Mouse (Mus musculus) kidney, postnatal 0 days (tissue): ENCODE results near the gene Creld1. TPM values are rescaled to one million over a fixed set of nuclear protein-coding genes. Genes with fewer than 3 reads are reported as not detected.
A peak's percentile ranks its signal among the peaks of the same experiment; 100 is the strongest.

Source experiments
- ATAC-seq: fragments of 200-750 bp; cut with Nextera tagmentation; replicated peaks from 2 replicates; pipeline ENCODE4 v1.8.0; 2017; ENCODE audit warnings: low read depth, moderate number of reproducible peaks, moderate TSS enrichment, moderate library complexity; ENCODE audit not compliant: low FRiP score
- DNase-seq: peaks from one replicate; pipeline ENCODE4 v3.0.0-alpha.2; 2016; ENCODE audit warnings: low spot score
- H3K27ac ChIP-seq: fragments of 300-500 bp; sonication (generic); 2 replicates; pipeline ENCODE4 v1.5.1; 2014; ENCODE audit warnings: mild to moderate bottlenecking
- H3K27me3 ChIP-seq: fragments of 300-500 bp; sonication (generic); 2 replicates; pipeline ENCODE4 v1.6.1; 2014; ENCODE audit warnings: low read length, mixed read lengths; ENCODE audit not compliant: insufficient read depth
- H3K36me3 ChIP-seq: fragments of 300-500 bp; sonication (generic); 2 replicates; pipeline ENCODE4 v1.6.1; 2014; ENCODE audit warnings: low read length, mixed read lengths; ENCODE audit not compliant: insufficient read depth
- H3K4me1 ChIP-seq: fragments of 300-500 bp; sonication (generic); replicated peaks from 2 replicates; pipeline ENCODE4 v1.6.1; 2014; ENCODE audit warnings: antibody characterized with exemption, low read length, mixed read lengths; ENCODE audit not compliant: insufficient read depth
- H3K4me2 ChIP-seq: fragments of 300-500 bp; sonication (generic); 2 replicates; pipeline ENCODE4 v1.6.1; 2014; ENCODE audit warnings: mild to moderate bottlenecking, low read length, moderate library complexity, mixed read lengths
- H3K4me3 ChIP-seq: fragments of 300-500 bp; sonication (generic); replicated peaks from 2 replicates; pipeline ENCODE4 v1.5.1; 2014; ENCODE audit warnings: low read depth, low read length
- H3K9ac ChIP-seq: fragments of 300-500 bp; sonication (generic); 2 replicates; pipeline ENCODE4 v1.6.1; 2014; ENCODE audit warnings: low read depth, low read length
- H3K9me3 ChIP-seq: fragments of 300-500 bp; sonication (generic); replicated peaks from 2 replicates; pipeline ENCODE4 v1.6.1; 2016; ENCODE audit warnings: low read length, inconsistent platforms, mixed read lengths
- CTCF ChIP-seq: IDR thresholded peaks from 2 replicates; pipeline ENCODE4 v1.5.1; 2016; ENCODE audit warnings: antibody characterized with exemption, low read depth, mild to moderate bottlenecking, moderate library complexity
- WGBS: fragments of 180-500 bp; shearing (Covaris S2); extraction: QIAGEN DNeasy Blood & Tissue Kit; methylation state at CpG from one replicate; pipeline ENCODE4 v1.1.7; 2014; 5-methylcytosine and 5-hydroxymethylcytosine counted together
- polyA plus RNA-seq: library from polyadenylated mRNA; unstranded; fragments of >200 nt; fragmentation: Nextera tagmentation; extraction: Ambion mirVana; gene quantifications from 2 replicates; pipeline ENCODE4 v1.2.1, GENCODE M21; 2015

The Creld1 gene
- polyA plus RNA-seq, 1 experiment from 2014 or later: 25.7 TPM

DNA sequence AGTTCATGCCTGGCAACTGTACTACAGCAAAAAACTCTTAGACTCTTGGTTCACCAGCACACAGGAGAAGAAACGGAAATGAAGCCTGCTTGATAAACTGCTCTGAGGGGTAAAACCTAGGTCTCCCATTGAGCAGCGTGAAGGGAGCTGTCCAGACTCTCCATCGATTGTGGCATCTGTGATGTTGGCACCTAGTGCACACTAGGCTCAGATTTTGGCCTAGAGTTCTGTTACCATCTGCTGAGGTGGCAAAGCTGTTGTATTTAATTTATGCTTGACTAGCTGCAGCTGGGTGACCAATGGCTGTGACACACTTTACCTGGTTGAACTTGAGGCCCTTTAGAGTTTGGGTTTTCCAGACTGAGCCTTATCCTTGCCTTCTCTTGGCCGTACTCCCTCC is 35.5 kb upstream of the Creld1 start:
- Histone ChIP-seq H3K27ac (no peak overlapping the region), H3K4me1 (no peaks in the 10 kb centered on the region), H3K4me3 (no peak overlapping the region), H3K27me3 (no peaks in the 10 kb centered on the region), H3K9ac (no peak overlapping the region), H3K36me3 (peaks cover 19% of the 10 kb centered on the region), H3K4me2 (no peak overlapping the region), H3K9me3 (no peaks in the 10 kb centered on the region)
- ATAC-seq (no peak), DNase-seq (no peak)
- WGBS: 94% methylated on average over 4 of the region's 4 CpGs
- no peak for TF ChIP-seq CTCF

DNA sequence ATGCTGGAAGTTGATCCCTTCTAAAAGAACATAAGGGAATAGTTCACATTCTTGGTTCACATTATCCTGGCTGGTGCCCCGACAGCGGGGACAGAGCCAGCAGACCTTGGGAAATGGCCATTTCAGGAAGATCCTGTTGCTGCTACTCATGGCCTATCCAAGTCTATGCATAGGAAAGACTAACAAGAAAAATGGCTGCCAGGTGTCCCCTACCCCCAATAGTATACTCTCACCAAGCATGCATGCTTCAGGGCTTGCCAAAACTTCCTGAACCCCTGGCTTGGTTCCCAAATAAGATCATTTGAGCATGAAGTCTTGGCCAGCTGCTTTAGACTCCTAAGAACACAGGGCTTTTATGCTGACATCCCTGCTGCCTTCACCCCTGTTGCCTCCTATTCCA is 31.3 kb upstream of the Creld1 start:
- Histone ChIP-seq H3K27me3 (no peaks in the 10 kb centered on the region), H3K4me2 (no peak overlapping the region), H3K4me1 (no peaks in the 10 kb centered on the region), H3K9me3 (no peaks in the 10 kb centered on the region), H3K36me3 (peaks cover 16% of the 10 kb centered on the region), H3K27ac (no peak overlapping the region), H3K9ac (no peak overlapping the region), H3K4me3 (no peak overlapping the region)
- no peak for DNase-seq
- 63% methylated on average over 2 of the region's 2 CpGs for WGBS
- ATAC-seq: no peak
- TF ChIP-seq CTCF: no peak

DNA sequence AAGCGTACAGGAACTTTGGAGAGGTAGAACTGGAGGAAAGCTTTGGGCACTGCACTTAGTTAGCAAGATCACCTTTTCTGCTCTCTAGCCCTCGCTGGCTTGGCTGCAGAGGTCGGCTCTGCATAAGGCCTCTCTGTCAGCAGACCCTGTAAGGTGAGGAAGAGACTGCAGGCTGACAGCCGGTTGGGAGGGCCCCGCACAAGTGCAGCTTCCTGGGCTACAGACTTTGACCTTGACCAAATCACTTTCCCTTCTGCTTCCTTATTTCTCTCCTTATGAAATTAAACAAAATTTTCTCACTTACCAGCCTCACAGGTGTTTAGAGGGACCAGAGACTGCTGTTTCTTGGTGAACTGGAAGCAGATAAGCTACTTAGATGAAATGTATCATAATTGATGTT is 28.1 kb upstream of the Creld1 start:
- DNase-seq (no peak), ATAC-seq (no peak)
- WGBS: 68% methylated on average over 5 of the region's 5 CpGs
- no peaks in the 10 kb centered on the region for H3K36me3 ChIP-seq
- H3K4me3 ChIP-seq: no peak overlapping the region
- H3K4me1 ChIP-seq: 0 out of 2 replicates have a peak, but pooled peaks cover 2% of the 10 kb centered on the region
- H3K27me3 ChIP-seq: no peaks in the 10 kb centered on the region
- no peak overlapping the region for H3K9ac ChIP-seq
- H3K27ac ChIP-seq: no peak overlapping the region
- no peak for TF ChIP-seq CTCF
- no peak overlapping the region for H3K4me2 ChIP-seq
- H3K9me3 ChIP-seq: no peaks in the 10 kb centered on the region

DNA sequence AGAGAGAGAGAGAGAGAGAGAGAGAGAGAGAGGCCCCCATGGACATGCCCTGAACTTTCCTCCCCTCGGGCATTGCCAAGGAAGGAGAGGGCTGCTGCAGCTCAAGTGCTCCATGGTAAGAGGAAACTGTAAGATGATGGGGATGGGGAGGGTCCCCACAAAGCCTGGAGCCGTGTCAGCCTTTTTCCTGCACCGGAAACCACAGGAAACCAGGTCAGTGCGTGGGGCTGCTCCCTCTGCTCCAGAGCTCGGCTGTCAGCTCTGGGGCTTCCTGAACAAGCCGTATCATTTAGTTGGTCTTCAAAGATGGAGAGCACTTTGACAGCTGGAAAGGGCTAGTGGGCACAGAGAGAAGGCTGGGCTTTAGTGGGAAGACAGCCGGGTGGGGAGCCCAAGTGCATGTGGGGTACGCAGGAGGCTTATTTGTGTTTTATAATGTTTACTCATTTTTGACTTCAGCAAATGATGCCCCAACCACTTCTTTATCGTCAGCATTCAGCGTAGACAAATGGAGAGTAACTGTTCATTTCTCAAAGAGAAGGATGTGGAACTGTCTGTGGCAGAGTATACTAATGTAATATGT is 25.1 kb upstream of the Creld1 start, which contains the start of gene Il17re:
Gene Il17re, plus strand, starts transcription at position 533 of the 583 bp plus-strand sequence.
- H3K36me3 ChIP-seq: no peaks in the 10 kb centered on the region
- H3K4me2 ChIP-seq: peak within 1 kb of the TSS; percentile 13; the same call in 1 of the 2 replicates
- H3K27me3 ChIP-seq: no peaks in the 10 kb centered on the region
- H3K9ac ChIP-seq: peak within 1 kb of the TSS; percentile 49
- no peaks in the 10 kb centered on the region for H3K9me3 ChIP-seq
- DNase-seq: no peak
- no peak for ATAC-seq
- TF ChIP-seq CTCF: no peak
- peak within 1 kb of the TSS; percentile 43; the same call in 1 of the 2 replicates for H3K27ac ChIP-seq
- WGBS: 42% methylated on average over 10 of the region's 10 CpGs
- 0 out of 2 replicates have a peak, but pooled peaks cover 2% of the 10 kb centered on the region for H3K4me1 ChIP-seq
- H3K4me3 ChIP-seq: no peak within 1 kb of the TSS

DNA sequence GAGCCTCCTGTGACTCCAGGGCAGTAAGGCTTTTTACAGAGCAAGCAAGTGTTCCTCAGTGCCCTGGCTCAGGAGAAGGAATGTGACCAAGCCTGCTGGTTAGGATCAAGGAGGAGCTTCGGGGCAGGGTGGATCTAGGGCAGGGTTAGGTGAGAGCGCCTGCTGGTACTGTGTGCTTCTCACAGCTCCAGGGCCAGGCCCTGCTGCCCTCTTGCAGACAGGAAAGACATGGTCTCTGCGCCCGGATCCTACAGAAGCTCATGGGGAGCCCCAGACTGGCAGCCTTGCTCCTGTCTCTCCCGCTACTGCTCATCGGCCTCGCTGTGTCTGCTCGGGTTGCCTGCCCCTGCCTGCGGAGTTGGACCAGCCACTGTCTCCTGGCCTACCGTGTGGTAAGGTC is 24.5 kb upstream of the Creld1 start:
- TF ChIP-seq CTCF: no peak
- H3K9ac ChIP-seq: peak overlapping the region; percentile 49
- H3K4me2 ChIP-seq: peak overlapping the region; percentile 13; the same call in 1 of the 2 replicates
- H3K27me3 ChIP-seq: no peaks in the 10 kb centered on the region
- ATAC-seq (peak; percentile 76; the same call in 1 of the 2 replicates), DNase-seq (no peak)
- peak overlapping the region; percentile 43; the same call in 1 of the 2 replicates for H3K27ac ChIP-seq
- 57% methylated on average over 10 of the region's 10 CpGs for WGBS
- no peaks in the 10 kb centered on the region for H3K36me3 ChIP-seq
- H3K9me3 ChIP-seq: no peaks in the 10 kb centered on the region
- H3K4me1 ChIP-seq: 0 out of 2 replicates have a peak, but pooled peaks cover 2% of the 10 kb centered on the region
- H3K4me3 ChIP-seq: no peak overlapping the region

DNA sequence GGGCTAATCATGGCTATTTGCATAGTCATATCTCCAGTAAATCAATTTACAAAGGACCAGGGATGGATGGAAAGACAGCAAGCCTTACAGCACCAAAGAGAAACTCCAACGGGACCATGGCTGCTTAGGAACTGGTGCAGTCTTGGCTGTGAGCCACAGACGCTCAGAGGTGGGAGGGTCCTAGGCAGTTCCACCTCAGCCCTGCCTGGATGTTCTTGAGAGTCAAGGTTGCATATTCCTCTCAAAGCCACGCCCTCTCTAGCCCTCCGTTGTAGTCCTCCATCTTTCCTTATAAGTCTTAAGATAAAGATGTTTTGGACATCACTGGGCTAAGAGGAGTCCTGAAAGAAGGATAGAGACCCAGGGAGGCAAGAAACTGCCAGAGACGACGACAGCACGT is 19.1 kb upstream of the Creld1 start:
- TF ChIP-seq CTCF: no peak
- Histone ChIP-seq H3K27ac (no peak overlapping the region), H3K9me3 (no peaks in the 10 kb centered on the region), H3K4me3 (no peak overlapping the region), H3K9ac (no peak overlapping the region), H3K4me1 (0 out of 2 replicates have a peak, but pooled peaks cover 4% of the 10 kb centered on the region), H3K4me2 (no peak overlapping the region), H3K27me3 (no peaks in the 10 kb centered on the region), H3K36me3 (no peaks in the 10 kb centered on the region)
- DNase-seq (no peak), ATAC-seq (no peak)
- 64% methylated on average over 7 of the region's 7 CpGs for WGBS
